Mouse (Mus musculus): ENCODE data around the gene Sppl3. TPM values are rescaled to one million over a fixed set of nuclear protein-coding genes. Genes with fewer than 3 reads are reported as not detected.

Gene Sppl3
- polyA plus RNA-seq (2016; fragmentation: Nextera tagmentation; extraction: Ambion mirVana), result 11.2 TPM in 2 replicates

DNA sequence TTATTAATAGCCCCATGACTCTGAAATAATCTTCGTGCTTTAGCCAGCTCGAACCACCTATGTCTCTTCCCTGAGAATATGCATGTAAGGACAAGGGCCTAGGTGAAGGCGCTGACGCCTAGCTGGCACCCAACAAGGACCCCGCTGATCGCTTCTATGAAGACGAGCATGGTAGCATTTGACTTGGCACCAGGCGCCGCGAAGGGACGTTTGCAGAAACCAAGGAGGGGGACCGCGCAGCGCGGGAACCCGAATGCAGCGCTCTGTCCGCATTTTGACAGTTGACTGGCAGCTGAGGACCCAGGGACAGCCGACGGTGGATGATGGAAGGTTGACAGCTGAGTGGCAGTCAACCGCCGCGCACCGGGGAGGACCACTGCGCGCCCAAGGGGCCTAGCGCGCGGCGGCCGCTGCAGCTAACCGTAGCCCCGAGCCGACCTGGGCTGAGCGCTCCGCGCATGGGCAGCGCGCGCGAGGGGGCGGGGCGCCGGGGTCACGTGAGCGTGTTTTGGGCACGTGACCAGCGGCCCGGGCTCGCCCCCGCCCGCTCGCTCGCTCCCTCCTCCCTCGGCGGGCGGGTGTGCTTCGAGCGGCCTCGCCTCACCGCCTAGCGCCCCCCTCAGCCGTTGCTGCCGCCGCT, at the start of gene Sppl3:
TSS of gene Sppl3 (plus strand) at position 561 of the 640 bp plus-strand sequence.
- peak; percentile 93 for DNase-seq (ENCODE audit: low spot score)
- Histone ChIP-seq H3K27ac (peak within 1 kb of the TSS; percentile 98), H3K4me1 (replicated peaks) (peaks cover 37% of the 10 kb centered on the region), H3K4me3 (peak within 1 kb of the TSS; percentile 100), H3K36me3 (no peaks in the 10 kb centered on the region), H3K27me3 (ENCODE audit: insufficient read depth, poor library complexity, severe bottlenecking) (no peaks in the 10 kb centered on the region), H3K9me3 (no peaks in the 10 kb centered on the region)
- WGBS, result 1% methylated on average over 61 of the region's 65 CpGs

- Histone ChIP-seq H3K27me3 (ENCODE audit: insufficient read depth, poor library complexity, severe bottlenecking) (0 out of 2 replicates have a peak, but pooled peaks cover 7% of the 10 kb centered on the region), H3K4me1 (replicated peaks) (peaks cover 11% of the 10 kb centered on the region), H3K36me3 (no peaks in the 10 kb centered on the region), H3K4me3 (no peak overlapping the region), H3K27ac (0 out of 2 replicates have a peak overlapping the region, but pooled peaks have one; percentile 50), H3K9me3 (no peaks in the 10 kb centered on the region)
- DNase-seq (ENCODE audit: low spot score), result peak; percentile 27
- 58% methylated on average over 4 of the region's 4 CpGs for WGBS
Observed at GRCm38 (mm10) chr5:114961590-114962360, 49.2 kb upstream of the Sppl3 start.

GRCm38 (mm10) chr5:114964315-114964966, 46.5 kb upstream of the Sppl3 start:
- H3K9me3 ChIP-seq, result no peaks in the 10 kb centered on the region
- peaks cover 24% of the 10 kb centered on the region for H3K4me1 ChIP-seq (replicated peaks)
- 69% methylated on average over 7 of the region's 7 CpGs for WGBS
- DNase-seq (ENCODE audit: low spot score), result no peak
- 0 out of 2 replicates have a peak overlapping the region, but pooled peaks have one; percentile 18 for H3K27ac ChIP-seq
- H3K4me3 ChIP-seq, result no peak overlapping the region
- peaks cover 27% of the 10 kb centered on the region for H3K27me3 ChIP-seq (ENCODE audit: insufficient read depth, poor library complexity, severe bottlenecking)
- H3K36me3 ChIP-seq, result no peaks in the 10 kb centered on the region

DNA sequence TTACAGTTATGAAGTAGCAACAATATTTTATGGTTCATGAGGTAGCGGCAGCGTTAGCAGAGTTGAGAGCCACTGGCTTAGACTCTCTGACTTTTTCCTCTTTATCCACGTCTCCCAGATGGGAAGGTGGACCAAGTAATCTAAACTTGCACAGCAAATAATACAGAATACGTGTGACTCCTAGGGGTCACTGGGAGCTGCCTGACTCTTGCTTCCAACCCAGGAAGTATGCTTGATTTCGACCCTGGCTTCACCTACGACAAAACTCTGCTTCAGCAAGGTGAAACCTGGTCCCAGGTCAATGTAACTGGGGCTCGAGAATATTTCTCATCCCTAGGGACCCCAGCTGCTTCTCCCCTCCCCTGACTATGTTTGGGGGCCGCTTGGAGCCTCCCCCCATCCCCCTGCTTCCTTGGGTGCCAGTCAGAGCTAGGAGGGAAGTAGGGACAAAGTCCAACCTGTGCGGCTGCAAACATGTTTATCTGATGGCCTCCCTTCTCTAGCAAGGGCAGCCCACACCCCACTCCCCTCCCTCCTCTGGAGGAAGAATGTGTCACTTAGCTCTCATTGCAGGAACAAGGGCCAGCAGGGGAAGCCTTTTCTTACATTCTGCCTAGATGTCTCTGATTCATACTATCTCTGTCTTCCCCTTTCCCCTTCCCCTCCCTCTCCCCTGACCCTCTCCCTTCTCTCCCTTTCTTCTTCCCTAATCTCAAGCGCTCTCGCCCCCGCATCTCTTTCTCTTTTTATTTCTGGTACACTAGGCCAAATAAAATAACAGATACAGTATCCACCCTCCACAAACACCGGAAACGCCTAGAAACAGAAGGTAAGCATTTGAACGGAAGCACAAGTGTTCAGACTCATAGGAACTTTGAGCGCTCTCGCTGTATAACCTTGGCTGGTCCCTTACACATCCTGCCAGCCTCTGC, 45.7 kb upstream of the Sppl3 start:
- DNase-seq (ENCODE audit: low spot score), result no peak

GRCm38 (mm10) chr5:114967523-114968268, 43.2 kb upstream of the Sppl3 start:
- H3K4me3 ChIP-seq, result no peak overlapping the region
- H3K9me3 ChIP-seq, result no peaks in the 10 kb centered on the region
- H3K27me3 ChIP-seq (ENCODE audit: insufficient read depth, poor library complexity, severe bottlenecking), result peaks cover 37% of the 10 kb centered on the region
- peaks cover 20% of the 10 kb centered on the region for H3K4me1 ChIP-seq (replicated peaks)
- H3K36me3 ChIP-seq, result no peaks in the 10 kb centered on the region
- no peak for DNase-seq (ENCODE audit: low spot score)
- 38% methylated on average over 14 of the region's 14 CpGs for WGBS
- H3K27ac ChIP-seq, result no peak overlapping the region

More for the DNA sequence above, 45.7 kb upstream of the Sppl3 start:
- Histone ChIP-seq H3K27ac (no peak overlapping the region), H3K36me3 (no peaks in the 10 kb centered on the region), H3K9me3 (no peaks in the 10 kb centered on the region), H3K27me3 (ENCODE audit: insufficient read depth, poor library complexity, severe bottlenecking) (peaks cover 35% of the 10 kb centered on the region), H3K4me3 (no peak overlapping the region), H3K4me1 (replicated peaks) (peaks cover 28% of the 10 kb centered on the region)
- WGBS, result 70% methylated on average over 17 of the region's 17 CpGs

DNA sequence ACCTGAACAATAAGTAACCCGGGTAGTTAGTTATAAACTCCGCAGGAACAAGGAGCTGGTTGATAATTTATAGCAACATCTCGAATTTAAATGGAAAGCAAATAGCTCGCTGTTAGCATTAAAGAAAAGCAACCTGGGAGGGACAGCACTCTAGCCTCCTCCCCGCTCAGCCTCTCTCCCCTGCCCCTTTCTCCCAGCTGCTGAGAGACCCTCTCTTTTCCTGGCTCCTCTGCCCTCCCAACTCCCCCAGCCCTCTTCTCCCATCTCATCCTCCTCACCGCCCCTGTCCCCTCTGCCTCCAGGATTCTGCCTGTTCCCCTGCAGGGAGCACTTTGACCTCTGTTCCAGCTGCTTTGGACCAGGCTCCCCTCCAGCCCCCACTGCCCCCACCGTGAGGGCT, 42.3 kb upstream of the Sppl3 start:
- Histone ChIP-seq H3K9me3 (no peaks in the 10 kb centered on the region), H3K36me3 (no peaks in the 10 kb centered on the region), H3K27me3 (ENCODE audit: insufficient read depth, poor library complexity, severe bottlenecking) (peaks cover 37% of the 10 kb centered on the region), H3K27ac (no peak overlapping the region), H3K4me1 (replicated peaks) (peaks cover 20% of the 10 kb centered on the region), H3K4me3 (no peak overlapping the region)
- WGBS, result 18% methylated on average over 7 of the region's 7 CpGs
- DNase-seq (ENCODE audit: low spot score), result no peak

DNA sequence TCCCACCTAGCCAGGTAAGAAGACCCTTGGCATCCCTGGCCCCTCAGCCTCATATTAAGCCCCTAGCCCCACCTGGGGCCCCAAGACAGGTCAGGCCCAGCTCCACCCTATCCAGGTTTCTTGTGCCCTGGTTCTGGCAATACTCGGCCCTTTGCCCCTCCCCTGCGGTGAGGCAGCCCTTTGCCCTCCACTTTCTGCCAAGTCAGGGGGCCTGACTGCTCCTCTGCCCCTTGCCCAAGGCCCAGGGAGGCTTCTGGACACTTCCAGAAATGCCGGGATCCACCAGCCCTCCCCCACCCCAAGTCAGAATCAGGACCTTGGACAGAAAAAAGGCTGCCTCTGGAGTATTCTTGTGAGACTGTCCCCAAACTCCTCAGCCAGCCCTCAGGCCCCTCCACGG, 41.9 kb upstream of the Sppl3 start:
- 14% methylated on average over 4 of the region's 4 CpGs for WGBS
- no peak for DNase-seq (ENCODE audit: low spot score)

DNA sequence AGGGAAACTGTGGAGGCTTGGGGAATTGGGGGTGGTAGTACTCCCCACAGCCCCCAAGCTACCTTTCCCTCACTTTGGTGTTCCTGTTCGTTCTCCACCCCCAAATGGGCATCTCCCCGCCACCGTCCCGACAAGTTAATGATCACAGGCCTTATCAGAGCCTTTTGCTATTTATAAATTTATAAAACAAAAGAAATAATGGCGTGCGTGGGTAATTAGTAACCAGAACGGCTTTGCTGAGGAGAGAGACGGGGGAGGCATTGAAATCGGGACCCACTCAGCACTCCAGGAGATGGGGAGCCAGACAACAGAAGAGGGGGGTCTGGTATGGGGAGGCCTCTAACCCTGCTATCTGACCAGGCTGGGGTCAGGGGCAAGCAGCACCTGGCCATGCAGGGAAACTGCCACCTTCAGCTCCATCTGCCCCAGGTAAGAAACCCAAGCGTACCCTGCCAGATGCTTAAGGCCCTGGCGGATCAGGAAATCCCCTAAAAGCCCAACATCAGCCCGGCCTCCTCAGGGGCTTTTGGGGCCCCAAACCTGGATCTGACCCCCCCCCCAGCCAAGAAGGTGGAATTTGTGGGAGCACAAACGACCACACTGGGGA, 41.2 kb upstream of the Sppl3 start:
- Histone ChIP-seq H3K27ac (no peak overlapping the region), H3K4me3 (no peak overlapping the region), H3K9me3 (no peaks in the 10 kb centered on the region), H3K27me3 (ENCODE audit: insufficient read depth, poor library complexity, severe bottlenecking) (peaks cover 37% of the 10 kb centered on the region), H3K36me3 (no peaks in the 10 kb centered on the region), H3K4me1 (replicated peaks) (peaks cover 20% of the 10 kb centered on the region)
- DNase-seq (ENCODE audit: low spot score), result no peak
- WGBS, result 61% methylated on average over 13 of the region's 13 CpGs

More for the DNA sequence above, 41.9 kb upstream of the Sppl3 start:
- H3K4me3 ChIP-seq, result no peak overlapping the region
- H3K27me3 ChIP-seq (ENCODE audit: insufficient read depth, poor library complexity, severe bottlenecking), result peaks cover 37% of the 10 kb centered on the region
- no peaks in the 10 kb centered on the region for H3K36me3 ChIP-seq
- H3K9me3 ChIP-seq, result no peaks in the 10 kb centered on the region
- H3K4me1 ChIP-seq (replicated peaks), result peaks cover 20% of the 10 kb centered on the region
- H3K27ac ChIP-seq, result no peak overlapping the region

- H3K9me3 ChIP-seq, result no peaks in the 10 kb centered on the region
- H3K4me1 ChIP-seq (replicated peaks), result peaks cover 20% of the 10 kb centered on the region
- no peaks in the 10 kb centered on the region for H3K36me3 ChIP-seq
- H3K27ac ChIP-seq, result no peak within 1 kb of the TSS
- H3K27me3 ChIP-seq (ENCODE audit: insufficient read depth, poor library complexity, severe bottlenecking), result peaks cover 37% of the 10 kb centered on the region
- no peak within 1 kb of the TSS for H3K4me3 ChIP-seq
- 85% methylated on average over 17 of the region's 17 CpGs for WGBS
- no peak for DNase-seq (ENCODE audit: low spot score)
Observed at GRCm38 (mm10) chr5:114970824-114971227, 40.1 kb upstream of the Sppl3 start, which contains the start of gene Hnf1a. Gene Hnf1a (minus strand): TSS chr5:114971094.

DNA sequence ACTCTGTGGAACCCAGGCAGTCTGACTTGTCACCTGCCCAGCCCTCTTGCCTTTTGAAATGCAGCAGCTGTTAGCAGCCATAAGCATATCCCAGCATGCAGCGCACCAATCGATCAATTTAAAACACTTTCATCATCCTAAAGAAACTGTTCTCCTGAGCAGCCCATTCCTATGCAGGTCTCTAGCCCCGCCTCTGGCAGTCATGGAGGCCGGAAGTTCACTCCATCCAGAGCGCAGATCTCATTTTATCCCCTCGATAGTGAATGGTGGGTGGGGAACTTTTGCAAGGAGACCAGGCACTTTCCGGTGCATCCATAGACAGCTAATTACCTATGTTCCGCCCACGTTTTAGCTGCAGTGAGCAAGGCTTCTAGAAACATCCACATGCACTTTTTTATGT, 38.7 kb upstream of the Sppl3 start:
- WGBS, result 85% methylated on average over 9 of the region's 9 CpGs
- H3K4me3 ChIP-seq, result no peak overlapping the region
- peaks cover 27% of the 10 kb centered on the region for H3K27me3 ChIP-seq (ENCODE audit: insufficient read depth, poor library complexity, severe bottlenecking)
- H3K36me3 ChIP-seq, result no peaks in the 10 kb centered on the region
- H3K4me1 ChIP-seq (replicated peaks), result peaks cover 20% of the 10 kb centered on the region
- no peak overlapping the region for H3K27ac ChIP-seq
- no peaks in the 10 kb centered on the region for H3K9me3 ChIP-seq
- no peak for DNase-seq (ENCODE audit: low spot score)

- no peak for DNase-seq (ENCODE audit: low spot score)
- Histone ChIP-seq H3K36me3 (no peaks in the 10 kb centered on the region), H3K9me3 (no peaks in the 10 kb centered on the region), H3K27ac (no peak overlapping the region), H3K27me3 (ENCODE audit: insufficient read depth, poor library complexity, severe bottlenecking) (peaks cover 19% of the 10 kb centered on the region), H3K4me3 (no peak overlapping the region), H3K4me1 (replicated peaks) (peaks cover 17% of the 10 kb centered on the region)
- WGBS, result 85% methylated on average over 8 of the region's 8 CpGs
Observed at GRCm38 (mm10) chr5:114973131-114973530, 37.8 kb upstream of the Sppl3 start.

Data from hindbrain, embryonic 10.5 days (tissue).